Mouse (Mus musculus) gastrocnemius, adult 2 months (tissue): ENCODE results near the gene Sbf1. TPM values are rescaled to one million over a fixed set of nuclear protein-coding genes. Genes with fewer than 3 reads are reported as not detected.

Experiments used
- DNase-seq: peaks from one replicate; pipeline ENCODE4 v3.0.0; 2022
- H3K27ac ChIP-seq: fragments of 200-600 bp; 2 replicates; pipeline ENCODE4 v1.8.1; 2022; ENCODE audit warnings: mild to moderate bottlenecking
- H3K4me3 ChIP-seq: fragments of 200-600 bp; 2 replicates; pipeline ENCODE4 v1.8.1; 2022; ENCODE audit warnings: mild to moderate bottlenecking, moderate library complexity
- CTCF ChIP-seq: fragments of 200-600 bp; IDR thresholded peaks from 2 replicates; pipeline ENCODE4 v1.8.1; 2022; ENCODE audit warnings: antibody characterized with exemption, mild to moderate bottlenecking, moderate library complexity
- intact Hi-C: fragments of 180-260 bp; cut with DNase I; formaldehyde crosslinking; loops from one replicate; pipeline ENCODE4 v1.15.1; 2025
- long read RNA-seq, 2 experiments: library from polyadenylated mRNA; stranded (forward); transcript quantifications; one replicate each; pipeline ENCODE4 v2.0.0; 2021
- total RNA-seq, 2 experiments: library from RNA; stranded (reverse); gene quantifications; 2 replicates each; pipeline ENCODE4 v1.2.3; 2021

Gene Sbf1
- total RNA-seq: 10 to 100 TPM; 55.1 to 70.5 TPM
- long read RNA-seq, experiment 1, full-length matches to known transcripts: 88 of 133 reads
- long read RNA-seq, experiment 1, partial matches to known transcripts: 19 of 133 reads
- long read RNA-seq, experiment 1, other reads (novel, unspliced or antisense): 26 of 133 reads
- long read RNA-seq, experiment 2, full-length matches to known transcripts: 75 of 101 reads
- long read RNA-seq, experiment 2, partial matches to known transcripts: 14 of 101 reads
- long read RNA-seq, experiment 2, other reads (novel, unspliced or antisense): 12 of 101 reads

DNA sequence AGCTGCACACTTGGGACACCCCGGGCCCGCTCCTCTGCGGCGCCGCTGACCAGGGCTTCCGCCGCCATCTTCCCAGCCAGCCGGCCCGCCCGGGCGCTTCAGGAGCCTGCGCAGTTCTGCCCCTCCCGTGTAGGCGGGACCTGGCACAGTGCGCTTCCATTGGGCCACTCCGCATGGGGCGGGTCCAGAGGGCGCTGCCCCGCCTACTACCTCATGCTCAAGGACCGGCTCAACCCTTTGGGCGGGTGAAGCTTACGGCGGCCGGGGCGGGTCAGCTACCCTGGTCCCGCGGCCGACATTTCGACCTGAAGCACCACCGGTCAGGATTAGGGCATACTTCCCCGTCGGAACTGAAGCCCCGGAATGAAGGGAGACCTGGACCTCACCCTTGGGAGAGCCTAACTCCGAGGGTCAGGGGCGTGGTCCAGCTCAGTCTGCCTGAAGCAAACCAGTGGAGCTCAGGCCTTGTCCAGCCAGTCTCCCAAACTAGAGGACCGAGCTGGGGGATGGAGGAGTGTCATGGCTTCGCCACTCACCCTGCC, at the start of gene Sbf1:
TSS of gene Sbf1 (minus strand) at position 122 of the 542 bp plus-strand sequence.
- peak; percentile 100 for DNase-seq
- H3K4me3 ChIP-seq: peak within 1 kb of the TSS; percentile 93
- intact Hi-C loops: no loop called here
- no peak for TF ChIP-seq CTCF
- H3K27ac ChIP-seq: peak within 1 kb of the TSS; percentile 90

DNA sequence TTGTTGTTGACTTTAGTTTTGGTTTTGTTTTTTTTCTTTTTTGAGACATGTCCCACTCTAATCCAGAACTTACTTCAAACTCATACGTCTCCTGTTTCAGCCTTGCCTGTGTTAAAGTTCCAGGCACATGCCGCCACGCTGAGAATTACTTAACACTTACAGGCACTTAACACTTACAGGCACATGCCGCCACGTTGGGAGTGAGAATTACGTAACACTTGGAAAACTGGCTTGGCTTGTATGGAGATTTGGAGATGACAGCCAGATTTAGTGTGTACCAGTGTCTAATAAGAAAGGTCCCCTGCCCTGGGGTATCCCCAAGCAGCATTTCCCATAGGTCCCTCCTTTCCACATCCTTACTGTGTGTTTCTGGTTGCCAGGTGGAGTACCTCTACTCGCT, 47.9 kb upstream of the Sbf1 start:
- no peak overlapping the region for H3K27ac ChIP-seq
- no peak for TF ChIP-seq CTCF
- intact Hi-C loops: no loop called here
- no peak for DNase-seq
- no peak overlapping the region for H3K4me3 ChIP-seq

DNA sequence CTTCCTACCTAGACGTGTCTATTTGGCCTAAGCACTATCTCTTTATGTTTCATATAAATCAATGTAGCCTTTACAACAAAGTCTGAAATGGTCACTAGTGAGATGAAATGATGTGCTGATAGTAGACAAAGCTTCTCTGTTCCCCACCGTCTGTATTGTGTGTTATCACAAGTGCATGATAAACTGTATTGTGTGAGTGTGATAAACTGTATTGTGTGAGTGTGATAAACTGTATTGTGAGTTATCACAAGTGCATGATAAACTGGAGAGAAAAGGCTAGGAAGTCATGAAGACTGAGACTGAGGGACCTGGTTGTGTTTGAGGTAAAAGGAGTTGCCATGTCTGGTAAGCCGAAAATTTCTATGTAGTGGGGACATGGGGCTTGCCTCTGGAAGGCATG, 43.7 kb upstream of the Sbf1 start:
- intact Hi-C loops: loop anchor here (10.0 kb wide), 1 partner anchor 176 kb away; no protein-coding TSS in a partner anchor
- no peak for DNase-seq
- no peak for TF ChIP-seq CTCF
- Histone ChIP-seq H3K27ac (no peak overlapping the region), H3K4me3 (no peak overlapping the region)

DNA sequence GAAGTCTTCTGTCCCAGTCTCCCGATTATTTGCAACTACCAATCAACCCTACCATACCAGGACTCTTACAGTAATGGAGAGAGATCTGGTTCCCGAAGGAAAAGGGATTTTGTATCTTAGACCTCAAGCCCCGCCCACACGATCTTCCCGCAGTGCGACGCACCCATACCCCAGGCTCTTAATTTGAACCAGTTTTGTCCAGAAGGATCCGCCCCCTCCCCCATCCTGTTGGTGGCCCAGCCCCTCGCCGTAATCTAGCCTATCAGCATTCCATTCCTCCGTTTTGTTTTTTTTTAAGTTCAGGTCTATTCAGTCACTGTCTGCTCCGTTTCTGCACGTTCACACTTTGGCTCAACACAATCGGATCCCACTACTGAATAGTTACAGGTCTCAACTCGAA, 41.3 kb upstream of the Sbf1 start:
- intact Hi-C loops: loop anchor here (2.0 to 10.0 kb wide), 3 partner anchors 72 to 538 kb away; partner anchors contain the start of genes Alg12, C730034F03Rik, Chkb and Creld2
- DNase-seq: no peak
- Histone ChIP-seq H3K4me3 (peak overlapping the region; percentile 96), H3K27ac (peak overlapping the region; percentile 94)
- TF ChIP-seq CTCF: no peak

DNA sequence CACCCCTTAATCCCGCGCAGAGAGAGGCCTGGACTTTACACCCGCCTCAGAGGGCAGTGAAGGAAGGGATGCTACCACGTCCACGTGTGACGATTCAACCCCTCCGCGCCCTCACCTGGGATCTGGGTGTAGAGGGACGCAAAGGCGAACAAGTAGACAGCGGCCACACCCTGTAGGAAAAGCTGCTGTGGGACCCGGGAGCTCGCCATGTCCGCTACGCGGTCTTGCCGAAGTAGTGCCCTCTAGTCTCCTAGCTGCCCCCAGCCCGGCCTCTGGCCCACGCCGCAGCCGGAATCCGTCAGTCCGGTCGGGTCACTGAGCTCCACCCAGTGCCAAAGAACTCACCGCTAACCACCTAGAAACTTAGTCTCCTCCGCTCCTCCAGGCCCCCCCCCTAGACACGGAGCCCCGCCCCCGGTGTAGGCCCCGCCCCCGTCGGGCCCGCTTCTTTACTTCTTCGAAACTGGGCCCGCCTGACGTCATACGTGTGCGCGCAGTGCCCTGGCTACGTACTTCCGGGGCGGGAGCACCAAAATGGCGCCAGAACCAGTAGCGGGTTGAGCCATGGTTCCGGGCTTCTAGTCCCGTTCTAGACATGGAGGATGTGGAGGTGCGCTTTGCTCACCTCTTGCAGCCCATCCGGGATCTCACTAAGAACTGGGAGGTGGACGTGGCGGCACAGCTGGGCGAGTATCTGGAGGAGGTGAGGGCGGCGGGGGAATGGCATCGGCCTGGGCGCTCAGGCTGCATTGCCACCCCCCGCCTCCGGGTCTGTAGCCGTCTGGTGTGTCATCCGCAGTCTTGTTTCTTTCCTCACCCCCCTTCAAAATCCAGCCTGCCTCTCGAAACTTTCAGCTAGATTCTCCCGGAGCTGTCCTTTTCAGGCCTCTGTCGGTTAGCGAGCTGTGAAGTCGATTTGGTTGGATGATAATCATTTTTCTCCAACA, 40.4 kb upstream of the Sbf1 start, which contains the start of the genes Lmf2 and Ncaph2:
TSS of gene Lmf2 (minus strand) at position 419 of the 947 bp plus-strand sequence.
TSS of gene Ncaph2 (plus strand) at position 479 of the 947 bp plus-strand sequence.
- peak; percentile 97 for DNase-seq
- Histone ChIP-seq H3K27ac (peak within 1 kb of the TSS; percentile 94), H3K4me3 (peak within 1 kb of the TSS; percentile 96)
- TF ChIP-seq CTCF: no peak
- intact Hi-C loops: loop anchor here (1.0 to 10.0 kb wide), 5 partner anchors 18 to 537 kb away; partner anchors contain the start of genes Alg12, C730034F03Rik, Chkb and Creld2

DNA sequence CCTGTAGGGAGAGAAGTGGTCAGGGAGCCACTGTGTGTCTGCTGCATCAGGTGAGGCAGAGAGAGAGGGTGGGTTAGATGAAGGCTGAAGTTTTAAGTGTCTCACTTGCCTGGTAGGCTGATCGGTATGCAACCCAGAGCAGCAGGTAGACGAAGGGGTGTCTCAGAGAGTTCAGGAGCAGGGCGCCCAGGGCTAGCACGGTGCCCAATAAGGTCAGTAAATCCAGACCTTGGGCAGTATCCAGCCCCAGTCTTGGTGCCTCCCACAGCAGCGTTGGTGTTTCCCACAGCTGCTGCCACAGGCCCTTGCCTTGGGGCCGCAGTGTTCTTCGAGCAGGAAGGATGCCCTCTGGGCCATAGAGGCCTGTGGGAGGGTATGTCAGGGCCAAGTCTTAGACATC, 39.3 kb upstream of the Sbf1 start:
- Histone ChIP-seq H3K27ac (peak overlapping the region; percentile 94), H3K4me3 (peak overlapping the region; percentile 96)
- no peak for DNase-seq
- no peak for TF ChIP-seq CTCF
- intact Hi-C loops: loop anchor here (2.0 to 10.0 kb wide), 2 partner anchors 38 to 180 kb away; no protein-coding TSS in a partner anchor

DNA sequence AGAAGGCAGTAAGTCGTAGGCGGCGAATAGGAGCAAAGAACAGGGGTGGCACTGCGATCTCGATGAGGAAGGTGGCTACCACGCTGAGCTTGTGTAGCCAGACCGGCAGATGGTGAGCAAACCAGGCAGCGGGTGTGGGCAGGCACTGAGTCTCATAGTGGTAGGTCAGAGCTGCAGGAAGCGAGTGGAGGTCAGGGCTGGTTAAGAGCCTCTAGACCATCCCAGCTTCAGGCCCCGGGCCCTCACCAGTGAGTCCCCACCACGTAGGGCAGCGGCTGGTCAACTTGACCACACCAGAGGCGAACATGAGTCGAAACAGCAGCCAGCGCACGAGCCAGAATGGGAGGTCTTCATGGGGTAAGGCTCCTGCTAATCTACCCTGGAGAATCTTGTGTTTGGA, 38.7 kb upstream of the Sbf1 start:
- intact Hi-C loops: loop anchor here (2.0 to 10.0 kb wide), 2 partner anchors 37 to 181 kb away; no protein-coding TSS in a partner anchor
- no peak for TF ChIP-seq CTCF
- Histone ChIP-seq H3K4me3 (no peak overlapping the region; the same call in 1 of the 2 replicates), H3K27ac (no peak overlapping the region)
- no peak for DNase-seq

DNA sequence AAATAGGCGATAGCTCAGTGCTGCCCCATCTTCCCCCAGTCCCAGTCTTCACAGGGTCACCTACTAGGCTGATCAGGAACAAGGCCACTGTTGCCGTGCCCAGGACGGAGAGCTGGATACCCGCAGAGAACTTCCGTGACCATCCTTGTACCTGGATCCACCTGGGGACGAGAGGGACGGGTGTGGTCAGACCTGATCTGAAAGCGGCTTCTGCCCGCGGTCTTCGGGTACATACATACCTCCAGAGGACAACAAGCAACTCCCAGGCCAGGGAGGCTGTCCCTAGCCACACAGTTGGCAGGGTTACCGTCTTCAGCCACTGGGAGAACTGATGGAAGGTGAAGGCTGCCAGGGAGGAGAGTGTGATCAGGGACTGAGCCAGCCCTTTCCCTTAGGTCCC, 37.7 kb upstream of the Sbf1 start:
- no peak for TF ChIP-seq CTCF
- intact Hi-C loops: loop anchor here (10.0 kb wide), 1 partner anchor 182 kb away; no protein-coding TSS in a partner anchor
- no peak for DNase-seq
- Histone ChIP-seq H3K27ac (no peak overlapping the region), H3K4me3 (no peak overlapping the region)

DNA sequence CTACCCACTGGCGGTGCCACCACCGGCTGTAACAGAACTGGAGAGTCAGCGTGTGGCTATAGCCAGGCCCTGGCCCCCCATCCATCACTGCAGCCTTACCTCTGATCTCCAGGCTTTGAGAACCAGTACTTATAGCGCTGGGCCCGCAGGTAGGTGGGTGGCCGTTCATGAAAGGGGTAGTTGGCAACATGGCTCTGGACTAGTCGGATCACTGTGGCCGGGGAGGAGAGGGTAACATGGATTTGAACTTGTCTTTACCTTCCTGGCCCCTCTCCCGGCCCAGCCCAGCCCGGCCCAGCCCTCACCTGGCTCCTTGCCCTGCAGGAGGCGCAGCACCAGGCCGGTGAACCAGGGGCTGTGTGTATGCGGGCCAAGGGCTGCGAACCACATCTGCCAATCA, 36.9 kb upstream of the Sbf1 start:
- no peak for TF ChIP-seq CTCF

DNA sequence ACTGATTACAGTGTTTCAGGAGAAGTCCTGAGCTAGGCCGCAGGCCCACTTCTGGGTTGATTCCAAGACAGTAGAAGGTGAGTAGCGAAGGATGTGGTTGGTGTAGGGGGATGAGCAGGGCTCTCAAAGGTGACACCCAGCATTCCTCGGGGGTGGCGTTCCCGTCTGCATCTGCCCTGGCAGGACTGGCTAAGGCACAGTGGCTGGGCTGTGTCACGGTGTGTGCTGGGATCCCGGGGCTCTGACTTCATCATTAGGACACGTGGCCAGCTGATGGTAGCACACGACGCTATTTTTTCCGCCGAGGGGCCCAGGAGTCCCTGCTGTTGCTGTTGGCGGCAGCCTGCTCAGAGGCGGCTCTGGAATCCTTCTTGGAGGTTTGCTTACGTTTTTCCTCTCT, 36.2 kb upstream of the Sbf1 start:
- no peak overlapping the region for H3K4me3 ChIP-seq
- DNase-seq: no peak
- no peak for TF ChIP-seq CTCF
- H3K27ac ChIP-seq: peak overlapping the region; percentile 74; the same call in 1 of the 2 replicates
- intact Hi-C loops: loop anchor here (10.0 kb wide), 1 partner anchor 183 kb away; no protein-coding TSS in a partner anchor

More for the DNA sequence above, 36.9 kb upstream of the Sbf1 start:
- DNase-seq: no peak
- intact Hi-C loops: loop anchor here (10.0 kb wide), 1 partner anchor 183 kb away; no protein-coding TSS in a partner anchor
- no peak overlapping the region for H3K27ac ChIP-seq
- no peak overlapping the region for H3K4me3 ChIP-seq

DNA sequence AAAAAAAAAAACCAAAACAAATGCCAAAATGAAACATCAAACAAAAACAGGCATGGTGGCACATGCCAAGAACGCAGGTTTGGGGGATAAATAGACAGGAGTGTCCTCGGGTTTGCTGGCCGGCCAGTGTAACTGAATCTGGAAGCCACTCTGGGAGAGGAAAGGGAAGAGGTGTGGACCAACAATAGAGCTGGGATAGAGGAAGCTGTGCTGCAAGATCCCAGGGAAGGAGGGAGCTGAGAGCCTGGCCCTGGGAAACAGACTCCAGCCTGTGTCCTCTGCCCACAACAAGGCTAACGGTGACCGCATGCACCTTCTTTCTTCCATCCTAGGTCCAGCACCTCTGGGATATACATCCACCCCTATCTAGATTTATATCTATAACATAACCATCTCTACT, 35.3 kb upstream of the Sbf1 start:
- no peak for DNase-seq
- TF ChIP-seq CTCF: no peak
- H3K27ac ChIP-seq: peak overlapping the region; percentile 74
- peak overlapping the region; percentile 50 for H3K4me3 ChIP-seq
- intact Hi-C loops: loop anchor here (10.0 kb wide), 1 partner anchor 184 kb away; no protein-coding TSS in a partner anchor

DNA sequence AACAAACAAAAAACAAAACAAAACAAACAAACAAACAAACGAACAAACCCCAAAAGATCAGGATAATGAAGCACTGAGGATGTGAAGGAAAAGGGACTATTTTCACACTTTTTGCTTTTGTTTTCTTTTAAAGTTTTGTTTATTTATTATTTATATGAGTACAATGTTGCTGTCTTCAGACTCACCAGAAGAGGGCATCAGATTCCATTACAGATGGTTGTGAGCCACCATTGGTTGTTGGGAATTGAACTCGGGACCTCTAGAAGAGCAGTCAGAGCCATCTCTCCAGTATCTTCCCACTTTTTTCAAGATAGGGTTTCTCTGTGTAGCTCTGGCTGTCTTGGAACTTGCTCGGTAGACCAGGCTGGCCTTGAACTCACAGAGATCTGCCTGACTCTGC, 28.2 kb upstream of the Sbf1 start:
- intact Hi-C loops: no loop called here
- Histone ChIP-seq H3K27ac (no peak overlapping the region), H3K4me3 (no peak overlapping the region)
- peak; percentile 62 for TF ChIP-seq CTCF
- no peak for DNase-seq
